Mouse (Mus musculus): ENCODE results near the gene 4930438A08Rik. TPM values are rescaled to one million over a fixed set of nuclear protein-coding genes. Genes with fewer than 3 reads are reported as not detected.

The 4930438A08Rik gene
- polyA plus RNA-seq, 1 experiment = 0.67 TPM

- Histone ChIP-seq H3K4me2 (ENCODE audit: low read depth) (peak overlapping the region; percentile 85), H3K27me3 (ENCODE audit: control insufficient read depth, insufficient read depth, insufficient read length) (no peaks in the 10 kb centered on the region), H3K36me3 (ENCODE audit: control insufficient read depth, insufficient read depth) (peaks cover 31% of the 10 kb centered on the region), H3K4me3 (peak overlapping the region; percentile 43), H3ac (ENCODE audit: control insufficient read depth, insufficient read length) (peak overlapping the region; percentile 60), H3K79me2 (ENCODE audit: control insufficient read depth, insufficient read depth) (peaks cover 25% of the 10 kb centered on the region)
- no peak for TF ChIP-seq MYOD1 (IDR thresholded peaks at IDR 0.05; ENCODE audit: control insufficient read depth in 1 of 3, insufficient read length in 2 of 3, low read depth in 2 of 3)
- TF ChIP-seq POLR2AphosphoS2 (IDR thresholded peaks at IDR 0.05; ENCODE audit: insufficient read length, low read depth) = peak; percentile 13
Measured at GRCm38 (mm10) chr11:58323570-58324340, 49.2 kb downstream of the 4930438A08Rik start.

- Histone ChIP-seq H3ac (ENCODE audit: control insufficient read depth, insufficient read length) (no peak overlapping the region), H3K27me3 (ENCODE audit: control insufficient read depth, insufficient read depth, insufficient read length) (no peaks in the 10 kb centered on the region), H3K36me3 (ENCODE audit: control insufficient read depth, insufficient read depth) (peaks cover 24% of the 10 kb centered on the region), H3K4me2 (ENCODE audit: low read depth) (no peak overlapping the region), H3K79me2 (ENCODE audit: control insufficient read depth, insufficient read depth) (peaks cover 35% of the 10 kb centered on the region), H3K4me3 (no peak overlapping the region)
- no peak for TF ChIP-seq MYOG (IDR thresholded peaks at IDR 0.05; ENCODE audit: control insufficient read depth in 1 of 3, insufficient read depth in 1 of 3, insufficient read length in 2 of 3, low read depth in 2 of 3)
- no peak for TF ChIP-seq CEBPB (IDR thresholded peaks at IDR 0.05; ENCODE audit: insufficient read depth, poor library complexity, severe bottlenecking)
- TF ChIP-seq REST (IDR thresholded peaks at IDR 0.05; ENCODE audit: insufficient read depth, insufficient read length) = no peak
- no peak for TF ChIP-seq POLR2AphosphoS2 (IDR thresholded peaks at IDR 0.05; ENCODE audit: insufficient read length, low read depth)
- no peak for TF ChIP-seq USF1 (IDR thresholded peaks at IDR 0.05; ENCODE audit: low read depth)
- no peak for TF ChIP-seq E2F4 (IDR thresholded peaks at IDR 0.05; ENCODE audit: insufficient read depth)
- no peak for TF ChIP-seq TCF12 (IDR thresholded peaks at IDR 0.05; ENCODE audit: insufficient read depth, poor library complexity, severe bottlenecking)
Measured at GRCm38 (mm10) chr11:58324614-58325229, 50.1 kb downstream of the 4930438A08Rik start.

GRCm38 (mm10) chr11:58326781-58327180 is 52.2 kb downstream of the 4930438A08Rik start:
- no peak for TF ChIP-seq MYOG (IDR thresholded peaks at IDR 0.05; ENCODE audit: control insufficient read depth in 1 of 3, insufficient read depth in 1 of 3, insufficient read length in 2 of 3, low read depth in 2 of 3)
- H3K36me3 ChIP-seq (ENCODE audit: control insufficient read depth, insufficient read depth) = peaks cover 16% of the 10 kb centered on the region
- H3ac ChIP-seq (ENCODE audit: control insufficient read depth, insufficient read length) = no peak overlapping the region
- no peak overlapping the region for H3K4me2 ChIP-seq (ENCODE audit: low read depth)
- H3K4me3 ChIP-seq = no peak overlapping the region
- H3K27me3 ChIP-seq (ENCODE audit: control insufficient read depth, insufficient read depth, insufficient read length) = no peaks in the 10 kb centered on the region
- peaks cover 48% of the 10 kb centered on the region for H3K79me2 ChIP-seq (ENCODE audit: control insufficient read depth, insufficient read depth)

- peaks cover 66% of the 10 kb centered on the region for H3K79me2 ChIP-seq (ENCODE audit: control insufficient read depth, insufficient read depth)
- no peaks in the 10 kb centered on the region for H3K27me3 ChIP-seq (ENCODE audit: control insufficient read depth, insufficient read depth, insufficient read length)
- H3K36me3 ChIP-seq (ENCODE audit: control insufficient read depth, insufficient read depth) = peaks cover 16% of the 10 kb centered on the region
- peak overlapping the region; percentile 97 for H3K4me3 ChIP-seq
- no peak for TF ChIP-seq E2F4 (IDR thresholded peaks at IDR 0.05; ENCODE audit: insufficient read depth)
- no peak for TF ChIP-seq MYOD1 (IDR thresholded peaks at IDR 0.05; ENCODE audit: control insufficient read depth in 1 of 3, insufficient read length in 2 of 3, low read depth in 2 of 3)
- no peak for TF ChIP-seq USF1 (IDR thresholded peaks at IDR 0.05; ENCODE audit: low read depth)
- TF ChIP-seq POLR2A (IDR thresholded peaks at IDR 0.05; ENCODE audit: insufficient read length, low read depth) = no peak
- TF ChIP-seq TCF12 (IDR thresholded peaks at IDR 0.05; ENCODE audit: insufficient read depth, poor library complexity, severe bottlenecking) = no peak
- TF ChIP-seq MYOG (IDR thresholded peaks at IDR 0.05; ENCODE audit: control insufficient read depth in 1 of 3, insufficient read depth in 1 of 3, insufficient read length in 2 of 3, low read depth in 2 of 3) = no peak
- no peak for TF ChIP-seq MAX (IDR thresholded peaks at IDR 0.05; ENCODE audit: low read depth)
- no peak for TF ChIP-seq CEBPB (IDR thresholded peaks at IDR 0.05; ENCODE audit: insufficient read depth, poor library complexity, severe bottlenecking)
- no peak for TF ChIP-seq SRF (IDR thresholded peaks at IDR 0.05; ENCODE audit: control insufficient read depth, insufficient read length, low read depth)
- no peak for TF ChIP-seq POLR2AphosphoS2 (IDR thresholded peaks at IDR 0.05; ENCODE audit: insufficient read length, low read depth)
- no peak for TF ChIP-seq REST (IDR thresholded peaks at IDR 0.05; ENCODE audit: insufficient read depth, insufficient read length)
- TF ChIP-seq TCF3 (IDR thresholded peaks at IDR 0.05; ENCODE audit: insufficient read length, low read depth) = no peak
- peak overlapping the region; percentile 82 for H3K4me2 ChIP-seq (ENCODE audit: low read depth)
- H3ac ChIP-seq (ENCODE audit: control insufficient read depth, insufficient read length) = peak overlapping the region; percentile 30
Measured at GRCm38 (mm10) chr11:58329906-58330275, 55.3 kb downstream of the 4930438A08Rik start.

GRCm38 (mm10) chr11:58330276-58331148 is 55.9 kb downstream of the 4930438A08Rik start, which contains the start of the genes Zfp672 and Sh3bp5l:
TSS of gene Zfp672 (minus strand) at chr11:58330339.
TSS of gene Sh3bp5l (plus strand) at chr11:58330724.
- TF ChIP-seq USF1 (IDR thresholded peaks at IDR 0.05; ENCODE audit: low read depth) (no peak), REST (IDR thresholded peaks at IDR 0.05; ENCODE audit: insufficient read depth, insufficient read length) (no peak), POLR2A (IDR thresholded peaks at IDR 0.05; ENCODE audit: insufficient read length, low read depth) (peak; percentile 44), CEBPB (IDR thresholded peaks at IDR 0.05; ENCODE audit: insufficient read depth, poor library complexity, severe bottlenecking) (peak; percentile 84), MAX (IDR thresholded peaks at IDR 0.05; ENCODE audit: low read depth) (no peak)
- peaks cover 16% of the 10 kb centered on the region for H3K36me3 ChIP-seq (ENCODE audit: control insufficient read depth, insufficient read depth)

More at GRCm38 (mm10) chr11:58330276-58331148, 55.9 kb downstream of the 4930438A08Rik start, which contains the start of the genes Zfp672 and Sh3bp5l:
- Histone ChIP-seq H3K79me2 (ENCODE audit: control insufficient read depth, insufficient read depth) (peaks cover 66% of the 10 kb centered on the region), H3K4me3 (peak within 1 kb of the TSS; percentile 97), H3ac (ENCODE audit: control insufficient read depth, insufficient read length) (peak within 1 kb of the TSS; percentile 30), H3K27me3 (ENCODE audit: control insufficient read depth, insufficient read depth, insufficient read length) (no peaks in the 10 kb centered on the region), H3K4me2 (ENCODE audit: low read depth) (peak within 1 kb of the TSS; percentile 92)

Data from myocyte (in vitro differentiated cells).